9 mouse cellular contexts compared by ENCODE assay signal in the genomic region with DNA sequence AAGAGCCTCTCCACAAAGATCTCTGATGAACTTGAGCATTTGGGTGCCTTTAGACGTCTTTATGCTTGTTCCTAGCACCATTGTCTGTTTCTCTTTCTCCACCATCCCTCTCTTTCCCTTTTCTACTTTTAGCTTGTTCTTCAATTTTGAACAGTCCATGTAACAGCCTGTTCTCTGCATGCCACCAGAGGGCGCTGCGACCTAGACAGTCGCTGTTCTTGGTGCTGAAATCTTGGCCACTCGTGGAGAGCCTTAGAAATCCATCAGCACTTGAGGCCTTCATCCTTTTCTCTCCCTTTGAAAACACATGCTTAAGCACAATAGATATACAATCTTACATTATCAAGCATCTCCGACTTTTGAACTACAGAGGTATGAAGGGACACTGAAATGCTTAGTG. TPM values are rescaled to one million over a fixed set of nuclear protein-coding genes. Genes with fewer than 3 reads are reported as not detected.
DNase-seq lines count a peak whose midpoint lies in the region; ATAC-seq and TF ChIP-seq lines count a peak whose summit lies in the region.
"Had no signal": no experiment of that assay in that cellular context is flagged by ENCODE, and none has a peak within 500 bp of the region (broad histone marks: within the 10 kb centered on the region; RNA-seq: fewer than 3 reads in every experiment).

No protein-coding gene starts in this region.

- no peaks in the 10 kb centered on the region for H3K4me1 ChIP-seq in intestine, postnatal 0 days (replicated peaks; ENCODE audit: control insufficient read depth, insufficient read depth, low read length)
- no peaks in the 10 kb centered on the region for H3K4me1 ChIP-seq in intestine, embryonic 16.5 days (ENCODE audit: control insufficient read depth, insufficient read depth, low read length)
- peaks cover 4% of the 10 kb centered on the region for H3K4me1 ChIP-seq in embryonic facial prominence, embryonic 10.5 days
- H3K4me1 ChIP-seq in liver, adult 2 months (ENCODE audit: control insufficient read depth, insufficient read depth, low read length), result no peaks in the 10 kb centered on the region
- no peaks in the 10 kb centered on the region for H3K4me1 ChIP-seq in neural tube, embryonic 11.5 days (ENCODE audit: control insufficient read depth, insufficient read depth, low read length)
- H3K4me1 ChIP-seq in testis, adult 2 months (ENCODE audit: control insufficient read depth, insufficient read depth, low read length), result peaks cover 5% of the 10 kb centered on the region

- no peaks in the 10 kb centered on the region for H3K9me3 ChIP-seq in intestine, postnatal 0 days (ENCODE audit: control insufficient read depth)
- no peaks in the 10 kb centered on the region for H3K9me3 ChIP-seq in intestine, embryonic 16.5 days (ENCODE audit: control insufficient read depth, low read length)
- no peaks in the 10 kb centered on the region for H3K9me3 ChIP-seq in embryonic facial prominence, embryonic 10.5 days
- no peaks in the 10 kb centered on the region for H3K9me3 ChIP-seq in neural tube, embryonic 11.5 days (ENCODE audit: control insufficient read depth, low read length)

- 2% methylated on average over 6 of the region's 6 CpGs for WGBS in intestine, postnatal 0 days
- WGBS in intestine, embryonic 16.5 days, result 3% methylated on average over 6 of the region's 6 CpGs
- WGBS in embryonic facial prominence, embryonic 10.5 days, result 2% methylated on average over 6 of the region's 6 CpGs
- 2% methylated on average over 6 of the region's 6 CpGs for WGBS in liver, adult 2 months
- WGBS in neural tube, embryonic 11.5 days, result 3% methylated on average over 6 of the region's 6 CpGs

- peak; percentile 80 to 82 for DNase-seq in adrenal gland, postnatal 36 days
- peak; percentile 81 for DNase-seq in embryonic facial prominence, embryonic 10.5 days (ENCODE audit: low spot score)
- peak; percentile 44 for DNase-seq in hindlimb bud, embryonic 11.5 days (ENCODE audit: extremely low spot score, low read depth, low spot score)
- peak; percentile 34 for DNase-seq in liver, adult 2 months (ENCODE audit: extremely low read depth, low read depth, low spot score)
- peak; percentile 79 for DNase-seq in neural tube, embryonic 11.5 days (ENCODE audit: low spot score)

- H3K27ac ChIP-seq in intestine, postnatal 0 days (ENCODE audit: low read depth, low read length), result no peak overlapping the region
- no peak overlapping the region for H3K27ac ChIP-seq in intestine, embryonic 16.5 days (ENCODE audit: low read length)
- no peak overlapping the region for H3K27ac ChIP-seq in embryonic facial prominence, embryonic 10.5 days (replicated peaks)
- no peak overlapping the region for H3K27ac ChIP-seq in liver, adult 2 months (replicated peaks; ENCODE audit: insufficient read depth, low read depth, low read length)
- H3K27ac ChIP-seq in neural tube, embryonic 11.5 days (ENCODE audit: low read depth, low read length), result no peak overlapping the region
- no peak overlapping the region for H3K27ac ChIP-seq in testis, adult 2 months (ENCODE audit: control insufficient read depth, insufficient read depth, low read depth, low read length)

- no peak overlapping the region for H3K4me2 ChIP-seq in intestine, postnatal 0 days (replicated peaks; ENCODE audit: low read depth)
- no peak overlapping the region for H3K4me2 ChIP-seq in intestine, embryonic 16.5 days (ENCODE audit: low read depth, low read length)
- H3K4me2 ChIP-seq in neural tube, embryonic 11.5 days (ENCODE audit: low read depth), result no peak overlapping the region

- no peak for TF ChIP-seq POLR2A in liver, adult 2 months (IDR thresholded peaks at IDR 0.05; ENCODE audit: extremely low read depth, insufficient read depth, low read length)
- no peak for TF ChIP-seq POLR2A in testis, adult 2 months (IDR thresholded peaks at IDR 0.05; ENCODE audit: control insufficient read depth, low read depth, low read length)

- ATAC-seq in intestine, postnatal 0 days, result no peak
- ATAC-seq in intestine, embryonic 16.5 days, result no peak
- ATAC-seq in neural tube, embryonic 11.5 days (ENCODE audit: insufficient read depth, low FRiP score, low TSS enrichment), result no peak

- H3K4me3 ChIP-seq in intestine, postnatal 0 days (ENCODE audit: low read depth, low read length), result no peak overlapping the region
- no peak overlapping the region for H3K4me3 ChIP-seq in intestine, embryonic 16.5 days (ENCODE audit: low read length)
- H3K4me3 ChIP-seq in embryonic facial prominence, embryonic 10.5 days, result no peak overlapping the region
- H3K4me3 ChIP-seq in liver, adult 2 months (ENCODE audit: insufficient read depth, low read depth, low read length), result no peak overlapping the region
- no peak overlapping the region for H3K4me3 ChIP-seq in neural tube, embryonic 11.5 days (ENCODE audit: low read depth, low read length)
- no peak overlapping the region for H3K4me3 ChIP-seq in testis, adult 2 months (ENCODE audit: control insufficient read depth, low read depth, low read length)
- H3K4me3 ChIP-seq: erythroblast, embryonic 14.5 days had no signal

- H3K79me2 ChIP-seq in liver, adult 2 months (ENCODE audit: control insufficient read depth, insufficient read depth, low read length), result no peaks in the 10 kb centered on the region

- no peaks in the 10 kb centered on the region for H3K36me3 ChIP-seq in intestine, postnatal 0 days (ENCODE audit: control insufficient read depth, insufficient read depth)
- no peaks in the 10 kb centered on the region for H3K36me3 ChIP-seq in intestine, embryonic 16.5 days (ENCODE audit: control insufficient read depth, insufficient read depth, low read length)
- no peaks in the 10 kb centered on the region for H3K36me3 ChIP-seq in embryonic facial prominence, embryonic 10.5 days (replicated peaks)
- no peaks in the 10 kb centered on the region for H3K36me3 ChIP-seq in liver, adult 2 months (ENCODE audit: control insufficient read depth, insufficient read depth, low read length)
- no peaks in the 10 kb centered on the region for H3K36me3 ChIP-seq in neural tube, embryonic 11.5 days (ENCODE audit: control insufficient read depth, insufficient read depth, low read length)
- H3K36me3 ChIP-seq in testis, adult 2 months (ENCODE audit: control insufficient read depth, insufficient read depth, low read length), result no peaks in the 10 kb centered on the region

- H3K27me3 ChIP-seq in intestine, postnatal 0 days (replicated peaks; ENCODE audit: control insufficient read depth, insufficient read depth, low read length), result no peaks in the 10 kb centered on the region
- H3K27me3 ChIP-seq in intestine, embryonic 16.5 days (replicated peaks; ENCODE audit: control insufficient read depth, insufficient read depth, low read length), result no peaks in the 10 kb centered on the region
- H3K27me3 ChIP-seq in embryonic facial prominence, embryonic 10.5 days (replicated peaks; ENCODE audit: low read depth, poor library complexity, severe bottlenecking), result no peaks in the 10 kb centered on the region
- H3K27me3 ChIP-seq in liver, adult 2 months (ENCODE audit: control insufficient read depth, insufficient read depth, low read length), result no peaks in the 10 kb centered on the region
- no peaks in the 10 kb centered on the region for H3K27me3 ChIP-seq in neural tube, embryonic 11.5 days (ENCODE audit: control insufficient read depth, insufficient read depth, low read length)
- no peaks in the 10 kb centered on the region for H3K27me3 ChIP-seq in testis, adult 2 months (ENCODE audit: control insufficient read depth, insufficient read depth, low read length)

- no peak overlapping the region for H3K9ac ChIP-seq in intestine, postnatal 0 days (ENCODE audit: low read depth, low read length)
- no peak overlapping the region for H3K9ac ChIP-seq in intestine, embryonic 16.5 days (ENCODE audit: low read depth, low read length)
- no peak overlapping the region for H3K9ac ChIP-seq in liver, adult 2 months (ENCODE audit: low read depth, low read length)
- no peak overlapping the region for H3K9ac ChIP-seq in neural tube, embryonic 11.5 days (ENCODE audit: low read length)

- peak; percentile 96 for TF ChIP-seq CTCF in intestine, postnatal 0 days (IDR thresholded peaks at IDR 0.05; ENCODE audit: low read depth)
- TF ChIP-seq CTCF in liver, adult 2 months (IDR thresholded peaks at IDR 0.05; ENCODE audit: low read depth, low read length), result peak; percentile 93
- TF ChIP-seq CTCF in testis, adult 2 months (IDR thresholded peaks at IDR 0.05; ENCODE audit: control insufficient read depth, insufficient read depth, insufficient replicate concordance, low read depth, low read length), result peak; percentile 98

RNA-seq across cellular contexts. Expression of a gene that starts 5.5 kb away (rescaled TPM):
- 99.0 and 116 TPM in 2 replicates for polyA plus RNA-seq in intestine, postnatal 0 days (2015; fragmentation: Nextera tagmentation; extraction: Ambion mirVana)
- polyA plus RNA-seq in intestine, embryonic 16.5 days (2015; fragmentation: Nextera tagmentation; extraction: Ambion mirVana), result 44.9 and 64.6 TPM in 2 replicates
- 10 to 100 TPM; 51.1 to 52.1 TPM for total RNA-seq in adrenal gland, postnatal 36 days (2021)
- polyA plus RNA-seq in embryonic facial prominence, embryonic 10.5 days (2016; fragmentation: Nextera tagmentation; extraction: Ambion mirVana), result 9.6 and 11.1 TPM in 2 replicates
- total RNA-seq in liver, adult 2 months (2014; rRNA removed), result 33.8 and 44.6 TPM in 2 replicates
- polyA plus RNA-seq in liver, adult 2 months (2012; rRNA removed), result 78.7 and 90.9 TPM in 2 replicates
- polyA plus RNA-seq in neural tube, embryonic 11.5 days (2014; fragmentation: Nextera tagmentation; extraction: Ambion mirVana), result 11.3 and 14.6 TPM in 2 replicates
- polyA plus RNA-seq in testis, adult 2 months (2012; rRNA removed), result 181 and 185 TPM in 2 replicates

RNA-seq across cellular contexts. Expression of a gene that starts 32.4 kb away (rescaled TPM):
- polyA plus RNA-seq in intestine, postnatal 0 days (2015; fragmentation: Nextera tagmentation; extraction: Ambion mirVana), result 0.95 and 1.0 TPM in 2 replicates
- 0.40 and 0.42 TPM in 2 replicates for polyA plus RNA-seq in intestine, embryonic 16.5 days (2015; fragmentation: Nextera tagmentation; extraction: Ambion mirVana)
- total RNA-seq in adrenal gland, postnatal 36 days (2021), result 1 to 10 TPM; 4.0 to 6.6 TPM
- polyA plus RNA-seq in embryonic facial prominence, embryonic 10.5 days (2016; fragmentation: Nextera tagmentation; extraction: Ambion mirVana), result 0.73 and 1.2 TPM in 2 replicates
- total RNA-seq in liver, adult 2 months (2014; rRNA removed), result under 0.01 and 0.13 TPM in 2 replicates
- not detected in 2 replicates for polyA plus RNA-seq in liver, adult 2 months (2012; rRNA removed)
- 8.7 and 9.5 TPM in 2 replicates for polyA plus RNA-seq in neural tube, embryonic 11.5 days (2014; fragmentation: Nextera tagmentation; extraction: Ambion mirVana)
- 0.68 and 0.91 TPM in 2 replicates for polyA plus RNA-seq in testis, adult 2 months (2012; rRNA removed)
- polyA plus RNA-seq: erythroblast, embryonic 14.5 days had no signal

RNA-seq across cellular contexts. Expression of a gene that starts 39.4 kb away (rescaled TPM):
- polyA plus RNA-seq in intestine, postnatal 0 days (2015; fragmentation: Nextera tagmentation; extraction: Ambion mirVana), result 379 and 386 TPM in 2 replicates
- polyA plus RNA-seq in intestine, embryonic 16.5 days (2015; fragmentation: Nextera tagmentation; extraction: Ambion mirVana), result 280 and 296 TPM in 2 replicates
- 100 to 1,000 TPM; 671 to 795 TPM for total RNA-seq in adrenal gland, postnatal 36 days (2021)
- polyA plus RNA-seq in embryonic facial prominence, embryonic 10.5 days (2016; fragmentation: Nextera tagmentation; extraction: Ambion mirVana), result 494 and 508 TPM in 2 replicates
- 154 and 173 TPM in 2 replicates for total RNA-seq in liver, adult 2 months (2014; rRNA removed)
- 72.2 and 93.9 TPM in 2 replicates for polyA plus RNA-seq in liver, adult 2 months (2012; rRNA removed)
- 570 and 602 TPM in 2 replicates for polyA plus RNA-seq in neural tube, embryonic 11.5 days (2014; fragmentation: Nextera tagmentation; extraction: Ambion mirVana)
- 76.5 and 86.7 TPM in 2 replicates for polyA plus RNA-seq in testis, adult 2 months (2012; rRNA removed)
